Mouse (Mus musculus) kidney, postnatal 25 days (tissue): ENCODE measurements around the gene Lfng.

Source experiments
- DNase-seq, 2 experiments: peaks; one replicate each; pipeline ENCODE4 v3.0.0; 2021; ENCODE audit warnings: mixed read lengths in 2 of 2

Gene Lfng

GRCm38 (mm10) chr5:140617714-140618113 lies 10.6 kb downstream of the Lfng start:
- no peak for DNase-seq

DNA sequence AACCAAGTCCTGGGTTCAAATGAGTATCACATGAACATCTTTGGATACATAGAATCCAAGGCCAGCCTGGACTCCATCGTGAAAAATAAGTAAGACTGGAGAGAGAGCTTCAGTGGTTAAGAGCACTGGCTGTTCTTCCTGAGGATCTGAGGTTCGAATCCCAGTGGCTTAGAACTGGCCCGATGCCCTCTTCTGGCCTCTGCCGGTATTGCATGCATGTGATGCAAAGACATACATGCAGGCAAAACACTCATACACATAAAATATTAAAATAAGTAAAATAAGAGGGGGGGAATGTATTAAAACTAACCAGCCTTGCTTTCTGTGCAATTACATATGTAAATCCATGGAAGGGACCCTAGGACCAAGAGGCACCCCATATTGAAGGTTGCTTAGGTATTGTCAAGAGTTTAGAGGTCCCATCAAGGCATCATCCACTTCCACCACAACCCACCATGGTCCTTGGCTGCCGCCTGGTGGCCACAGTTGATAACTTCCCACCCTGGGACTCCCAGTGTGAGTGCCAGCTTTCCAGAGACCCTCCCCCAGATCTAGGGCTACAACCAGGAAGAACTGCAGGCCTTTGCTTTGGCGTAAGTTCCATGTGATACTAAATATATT lies 12.1 kb downstream of the Lfng start:
- peak; percentile 75 to 86 for DNase-seq

GRCm38 (mm10) chr5:140619895-140620736 lies 13.0 kb downstream of the Lfng start:
- DNase-seq: no peak

DNA sequence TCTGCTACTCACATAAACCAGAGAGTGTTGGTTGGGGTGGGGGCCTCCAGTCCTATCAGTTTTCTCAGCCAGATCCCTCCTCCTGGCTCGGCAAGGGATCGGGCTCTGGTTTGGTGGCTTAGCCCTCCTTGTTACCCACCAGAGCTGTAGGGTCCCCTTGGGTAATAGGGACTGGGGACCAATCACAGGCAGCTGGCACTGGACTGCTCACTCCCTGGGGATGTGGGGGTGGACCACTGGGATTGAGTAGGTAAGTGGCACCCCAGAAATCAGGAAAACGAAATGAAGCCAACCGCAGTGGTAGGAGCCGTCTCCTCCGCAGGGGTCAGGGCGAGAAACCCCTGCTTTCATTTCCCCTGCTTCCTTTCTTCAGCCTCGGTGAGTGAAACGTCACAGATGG lies 14.0 kb downstream of the Lfng start:
- no peak for DNase-seq

GRCm38 (mm10) chr5:140621517-140621916 lies 14.4 kb downstream of the Lfng start:
- DNase-seq: no peak

GRCm38 (mm10) chr5:140622978-140623670 lies 16.0 kb downstream of the Lfng start:
- peak in 1 of 2 experiments; percentile 33 for DNase-seq

- no peak for DNase-seq
These were observed 16.7 kb downstream of the Lfng start for GRCm38 (mm10) chr5:140623791-140624190.

GRCm38 (mm10) chr5:140624238-140624637 lies 17.1 kb downstream of the Lfng start:
- peak in 1 of 2 experiments; percentile 40 for DNase-seq

DNA sequence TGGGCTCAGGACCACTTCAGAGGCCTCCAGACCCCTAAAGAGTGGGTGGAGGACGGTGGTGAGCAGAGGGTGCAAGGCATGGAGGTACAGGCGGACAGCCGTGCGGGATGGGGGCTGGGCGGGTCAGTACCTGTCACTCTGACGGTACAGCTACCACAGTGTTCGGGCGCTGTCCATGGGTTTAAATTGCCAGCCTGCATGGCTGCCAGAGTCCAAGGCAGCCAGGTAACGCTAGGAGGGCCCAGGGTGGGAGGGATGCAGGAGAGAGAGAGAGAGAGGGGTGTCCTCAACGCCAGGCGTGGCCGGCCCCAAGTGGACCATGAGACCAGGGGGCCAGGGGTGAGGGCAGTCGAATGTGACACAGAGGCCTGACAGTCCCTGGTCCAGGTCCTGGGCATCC lies 17.8 kb downstream of the Lfng start:
- no peak for DNase-seq

DNA sequence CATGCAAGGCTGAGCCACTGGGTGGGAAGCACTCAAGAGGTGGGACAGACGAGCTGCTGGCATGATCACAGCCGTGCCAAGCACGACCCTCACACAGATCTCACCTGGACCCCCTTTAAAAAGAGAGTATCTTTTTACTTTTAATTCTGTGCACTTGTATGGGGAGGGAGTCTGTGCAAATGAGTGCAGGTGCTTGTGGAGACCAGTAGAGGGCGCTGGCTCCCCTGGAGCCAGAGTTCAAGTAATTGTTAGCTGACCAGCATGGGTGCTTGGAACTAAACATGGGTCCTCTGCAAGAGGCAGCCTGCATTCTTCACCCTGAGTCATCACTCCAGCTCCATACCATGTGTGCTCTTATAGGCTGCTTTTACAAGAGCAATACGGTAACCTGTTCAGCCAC lies 20.5 kb downstream of the Lfng start:
- DNase-seq: no peak

DNA sequence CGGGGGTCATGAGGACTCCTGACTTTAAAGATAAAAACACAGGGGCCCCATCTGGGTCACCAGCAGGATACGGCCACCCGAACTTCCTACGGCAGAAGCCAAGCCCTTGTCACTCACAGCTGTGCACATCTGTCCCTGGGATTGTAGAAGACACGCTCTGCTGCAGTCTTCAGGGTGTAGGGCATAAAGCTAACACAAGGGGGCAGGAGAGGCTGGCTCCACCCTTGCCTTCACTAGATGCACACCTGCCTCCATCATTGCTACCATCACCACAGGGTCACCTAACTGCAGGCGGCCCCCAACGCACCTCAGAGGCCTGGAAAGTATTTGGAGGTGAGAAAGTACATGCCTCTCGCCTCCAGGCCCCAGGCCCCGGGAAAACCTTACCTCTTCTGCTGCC lies 21.9 kb downstream of the Lfng start:
- peak in 1 of 2 experiments; percentile 40 for DNase-seq

- no peak for DNase-seq
These were observed 26.3 kb downstream of the Lfng start for GRCm38 (mm10) chr5:140633432-140633831.

GRCm38 (mm10) chr5:140634798-140635722 lies 27.9 kb downstream of the Lfng start:
- DNase-seq: no peak

GRCm38 (mm10) chr5:140636316-140637057 lies 29.4 kb downstream of the Lfng start:
- DNase-seq: peak; percentile 42 to 72

DNA sequence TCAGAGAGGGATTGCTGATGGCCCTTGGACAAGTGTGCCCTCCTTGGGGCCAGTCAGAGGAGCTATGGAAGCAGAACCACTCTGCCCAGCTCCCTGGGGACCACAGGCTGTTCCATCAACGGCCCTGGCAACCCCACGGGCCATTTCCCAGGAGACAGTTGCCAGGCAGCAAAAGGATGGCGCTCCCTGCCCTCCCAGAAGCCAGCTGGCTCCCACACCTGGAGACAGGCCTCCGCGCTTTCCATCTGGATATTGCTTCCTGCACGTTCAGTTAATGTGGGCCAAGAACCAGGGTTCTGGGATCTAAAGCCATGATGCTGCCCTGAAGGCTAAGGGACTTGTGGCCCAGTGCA lies 29.9 kb downstream of the Lfng start:
- no peak for DNase-seq

GRCm38 (mm10) chr5:140637989-140638388 lies 30.9 kb downstream of the Lfng start:
- DNase-seq: no peak

- no peak for DNase-seq
These were observed 31.4 kb downstream of the Lfng start for GRCm38 (mm10) chr5:140638484-140638883.

- no peak for DNase-seq
These were observed 32.2 kb downstream of the Lfng start for GRCm38 (mm10) chr5:140639312-140639711.

DNA sequence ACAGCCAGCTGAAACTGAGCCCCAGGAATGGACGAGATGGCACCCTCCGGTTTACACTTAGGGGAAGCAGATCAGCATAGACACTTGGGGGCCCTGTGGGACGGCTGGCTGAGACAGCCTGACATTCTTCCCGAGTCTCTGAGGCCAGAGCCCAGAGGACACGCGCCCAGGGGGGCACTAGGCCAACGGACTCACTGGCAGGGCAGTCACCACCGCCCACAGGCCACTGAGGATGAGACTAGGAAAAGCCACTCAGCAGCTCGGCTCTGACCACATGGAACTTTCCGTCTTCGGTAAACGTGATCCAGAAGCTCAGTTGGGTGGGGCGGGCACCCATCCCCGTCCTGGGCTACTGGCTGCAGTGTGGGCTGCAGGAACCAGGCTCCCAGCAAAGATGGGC lies 32.8 kb downstream of the Lfng start:
- DNase-seq: no peak

DNA sequence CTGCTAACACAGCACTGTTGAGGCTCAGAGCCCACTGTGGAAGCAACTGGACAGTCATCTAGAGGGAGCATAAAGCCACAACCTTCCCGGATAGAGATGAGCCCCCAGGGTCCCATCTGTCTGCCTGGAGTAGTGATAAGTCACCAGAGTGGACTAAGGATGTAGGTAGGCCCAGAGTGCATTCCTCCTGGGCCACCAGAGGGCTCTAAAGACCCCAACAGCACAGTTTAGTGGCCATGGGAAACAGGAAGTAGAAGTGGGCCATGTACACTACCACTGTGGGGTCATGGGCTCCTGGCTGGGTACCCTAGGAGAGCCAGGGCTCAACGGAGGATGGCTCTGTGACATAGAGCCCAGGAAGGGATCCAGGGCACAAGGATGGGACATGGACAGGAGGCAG lies 33.7 kb downstream of the Lfng start:
- no peak for DNase-seq

- DNase-seq: no peak
These were observed 34.3 kb downstream of the Lfng start for GRCm38 (mm10) chr5:140641254-140641928.
